Mouse (Mus musculus): ENCODE measurements around the gene Adra2c.

- TF ChIP-seq CTCF (IDR thresholded peaks at IDR 0.05; ENCODE audit: low read depth) (no peak), EP300 (IDR thresholded peaks at IDR 0.05; ENCODE audit: low read depth) (no peak)
These were observed 2.7 kb downstream of the Adra2c start for GRCm38 (mm10) chr5:35280783-35281165.

Data from liver, embryonic 14.5 days (tissue).